Mouse (Mus musculus): ENCODE results near the gene Fuk. TPM values are rescaled to one million over a fixed set of nuclear protein-coding genes. Genes with fewer than 3 reads are reported as not detected.
"Not testable (repeated sequence)": the region's sequence is repeated elsewhere in the genome, so short reads cannot be mapped to it uniquely, and the experiment has no call there.

The Fuk gene
- polyA plus RNA-seq, 1 experiment: 21.7 TPM

- H3K27ac ChIP-seq (ENCODE audit: insufficient read depth, low read depth, low read length): no peak overlapping the region
- no peaks in the 10 kb centered on the region for H3K4me1 ChIP-seq (ENCODE audit: control insufficient read depth, insufficient read depth, insufficient read length, low read length)
- H3K4me3 ChIP-seq (ENCODE audit: low read depth, low read length): no peak overlapping the region
- no peak for TF ChIP-seq CTCF (IDR thresholded peaks at IDR 0.05; ENCODE audit: extremely low read depth, insufficient read length, insufficient replicate concordance, low read depth, low read length)
- no peak for TF ChIP-seq POLR2A (IDR thresholded peaks at IDR 0.05; ENCODE audit: low read depth, low read length)
- 95% methylated on average over 18 of the region's 18 CpGs for WGBS
- H3K27me3 ChIP-seq (ENCODE audit: control insufficient read depth, insufficient read depth, low read length): no peaks in the 10 kb centered on the region
- peaks cover 81% of the 10 kb centered on the region for H3K36me3 ChIP-seq (ENCODE audit: control insufficient read depth, insufficient read depth, low read length)
Measured at GRCm38 (mm10) chr8:110883824-110884223, 18.5 kb downstream of the Fuk start.

- peaks cover 72% of the 10 kb centered on the region for H3K36me3 ChIP-seq (ENCODE audit: control insufficient read depth, insufficient read depth, low read length)
- no peak overlapping the region for H3K4me3 ChIP-seq (ENCODE audit: low read depth, low read length)
- TF ChIP-seq CTCF (IDR thresholded peaks at IDR 0.05; ENCODE audit: extremely low read depth, insufficient read length, insufficient replicate concordance, low read depth, low read length) (no peak), POLR2A (IDR thresholded peaks at IDR 0.05; ENCODE audit: low read depth, low read length) (no peak)
- 92% methylated on average over 10 of the region's 10 CpGs for WGBS
- no peaks in the 10 kb centered on the region for H3K27me3 ChIP-seq (ENCODE audit: control insufficient read depth, insufficient read depth, low read length)
- H3K4me1 ChIP-seq (ENCODE audit: control insufficient read depth, insufficient read depth, insufficient read length, low read length): no peaks in the 10 kb centered on the region
- no peak overlapping the region for H3K27ac ChIP-seq (ENCODE audit: insufficient read depth, low read depth, low read length)
Measured at GRCm38 (mm10) chr8:110881741-110882310, 20.5 kb downstream of the Fuk start.

GRCm38 (mm10) chr8:110877862-110878261 lies 24.4 kb downstream of the Fuk start:
- Histone ChIP-seq H3K27ac (ENCODE audit: insufficient read depth, low read depth, low read length) (no peak overlapping the region), H3K36me3 (ENCODE audit: control insufficient read depth, insufficient read depth, low read length) (peaks cover 71% of the 10 kb centered on the region), H3K4me1 (ENCODE audit: control insufficient read depth, insufficient read depth, insufficient read length, low read length) (no peaks in the 10 kb centered on the region), H3K4me3 (ENCODE audit: low read depth, low read length) (no peak overlapping the region), H3K27me3 (ENCODE audit: control insufficient read depth, insufficient read depth, low read length) (no peaks in the 10 kb centered on the region)
- TF ChIP-seq CTCF (IDR thresholded peaks at IDR 0.05; ENCODE audit: extremely low read depth, insufficient read length, insufficient replicate concordance, low read depth, low read length) (no peak), POLR2A (IDR thresholded peaks at IDR 0.05; ENCODE audit: low read depth, low read length) (no peak)
- WGBS: 80% methylated on average over 4 of the region's 4 CpGs

- Histone ChIP-seq H3K27ac (ENCODE audit: insufficient read depth, low read depth, low read length) (no peak overlapping the region), H3K36me3 (ENCODE audit: control insufficient read depth, insufficient read depth, low read length) (peaks cover 66% of the 10 kb centered on the region), H3K27me3 (ENCODE audit: control insufficient read depth, insufficient read depth, low read length) (no peaks in the 10 kb centered on the region), H3K4me3 (ENCODE audit: low read depth, low read length) (no peak overlapping the region), H3K4me1 (ENCODE audit: control insufficient read depth, insufficient read depth, insufficient read length, low read length) (no peaks in the 10 kb centered on the region)
- 94% methylated on average over 2 of the region's 2 CpGs for WGBS
- TF ChIP-seq POLR2A (IDR thresholded peaks at IDR 0.05; ENCODE audit: low read depth, low read length) (no peak), CTCF (IDR thresholded peaks at IDR 0.05; ENCODE audit: extremely low read depth, insufficient read length, insufficient replicate concordance, low read depth, low read length) (no peak)
Measured at GRCm38 (mm10) chr8:110870501-110870900, 31.8 kb downstream of the Fuk start.

GRCm38 (mm10) chr8:110861347-110862025 lies 40.8 kb downstream of the Fuk start:
- 96% methylated on average over 7 of the region's 7 CpGs for WGBS
- not testable (repeated sequence) for H3K4me3 ChIP-seq (ENCODE audit: low read depth, low read length); H3K4me1 ChIP-seq (ENCODE audit: control insufficient read depth, insufficient read depth, insufficient read length, low read length); H3K27ac ChIP-seq (ENCODE audit: insufficient read depth, low read depth, low read length); H3K27me3 ChIP-seq (ENCODE audit: control insufficient read depth, insufficient read depth, low read length)
- peaks cover 71% of the 10 kb centered on the region for H3K36me3 ChIP-seq (ENCODE audit: control insufficient read depth, insufficient read depth, low read length)

GRCm38 (mm10) chr8:110859651-110860501 lies 42.4 kb downstream of the Fuk start:
- peaks cover 70% of the 10 kb centered on the region for H3K36me3 ChIP-seq (ENCODE audit: control insufficient read depth, insufficient read depth, low read length)
- no peak overlapping the region for H3K27ac ChIP-seq (ENCODE audit: insufficient read depth, low read depth, low read length)
- WGBS: 68% methylated on average over 7 of the region's 7 CpGs
- TF ChIP-seq POLR2A (IDR thresholded peaks at IDR 0.05; ENCODE audit: low read depth, low read length) (no peak), CTCF (IDR thresholded peaks at IDR 0.05; ENCODE audit: extremely low read depth, insufficient read length, insufficient replicate concordance, low read depth, low read length) (peak; percentile 46; the same call in 1 of the 2 replicates)
- no peak overlapping the region for H3K4me3 ChIP-seq (ENCODE audit: low read depth, low read length)
- H3K4me1 ChIP-seq (ENCODE audit: control insufficient read depth, insufficient read depth, insufficient read length, low read length): no peaks in the 10 kb centered on the region
- no peaks in the 10 kb centered on the region for H3K27me3 ChIP-seq (ENCODE audit: control insufficient read depth, insufficient read depth, low read length)
